Mouse (Mus musculus): ENCODE data around the gene Klhl23. TPM values are rescaled to one million over a fixed set of nuclear protein-coding genes. Genes with fewer than 3 reads are reported as not detected.
"Not testable (repeated sequence)": the region's sequence is repeated elsewhere in the genome, so short reads cannot be mapped to it uniquely, and the experiment has no call there.

Gene Klhl23
- polyA plus RNA-seq, 1 experiment from 2014 or later = 24.7 TPM

DNA sequence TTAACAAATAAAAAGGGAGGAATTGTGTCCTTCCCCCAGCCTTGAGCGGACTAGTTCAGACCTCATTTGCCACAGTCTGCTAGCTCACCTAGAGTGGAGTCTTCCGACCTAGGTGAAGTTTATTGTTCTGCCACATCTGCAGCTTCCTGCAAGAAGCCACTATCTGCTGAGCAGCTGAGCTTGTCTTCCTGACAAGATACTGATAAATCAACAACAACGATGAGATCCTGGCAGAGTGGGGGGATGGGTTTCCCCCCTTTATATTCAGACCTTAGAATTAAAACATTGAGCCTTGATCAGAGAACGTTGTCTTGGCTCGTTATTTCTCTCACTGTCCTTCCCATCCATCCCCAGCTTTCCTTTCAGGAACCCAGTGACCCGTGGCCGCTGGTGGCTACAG, 10.4 kb upstream of the Klhl23 start:
- H3K4me1 ChIP-seq, H3K4me3 ChIP-seq: not testable (repeated sequence)
- WGBS = 76% methylated on average over 7 of the region's 7 CpGs

DNA sequence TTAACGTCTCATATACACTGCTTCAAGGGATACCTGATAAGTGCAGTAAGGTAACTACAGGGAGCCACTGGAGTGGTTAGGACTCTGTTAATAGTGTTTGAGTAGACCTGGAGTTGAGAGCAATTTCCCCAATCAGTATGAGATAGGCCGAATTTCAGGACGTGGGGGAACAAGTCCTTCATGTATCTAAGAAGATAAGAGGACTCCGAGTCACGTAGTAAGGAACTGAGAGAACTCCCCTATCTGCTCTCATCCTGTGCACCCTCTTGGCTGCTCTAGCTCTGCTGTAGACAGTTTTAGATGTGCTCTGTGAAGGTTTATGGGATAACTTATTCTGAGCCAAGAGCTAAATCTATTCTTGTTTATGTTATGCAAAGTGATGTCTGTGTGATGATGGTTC, 5.2 kb upstream of the Klhl23 start:
- Histone ChIP-seq H3K4me3 (no peak overlapping the region), H3K27ac (replicated peaks) (no peak overlapping the region), H3K9me3 (no peaks in the 10 kb centered on the region), H3K4me1 (peaks cover 2% of the 10 kb centered on the region), H3K36me3 (replicated peaks) (no peaks in the 10 kb centered on the region), H3K27me3 (replicated peaks; ENCODE audit: low read depth, poor library complexity, severe bottlenecking) (no peaks in the 10 kb centered on the region)
- 83% methylated on average over 5 of the region's 5 CpGs for whole genome bisulfite sequencing
- DNase-seq (ENCODE audit: low spot score) = no peak

More for the DNA sequence above, 10.4 kb upstream of the Klhl23 start:
- not testable (repeated sequence) for DNase-seq (ENCODE audit: low spot score); H3K27me3 ChIP-seq (replicated peaks; ENCODE audit: low read depth, poor library complexity, severe bottlenecking); H3K36me3 ChIP-seq (replicated peaks); H3K27ac ChIP-seq (replicated peaks); H3K9me3 ChIP-seq

DNA sequence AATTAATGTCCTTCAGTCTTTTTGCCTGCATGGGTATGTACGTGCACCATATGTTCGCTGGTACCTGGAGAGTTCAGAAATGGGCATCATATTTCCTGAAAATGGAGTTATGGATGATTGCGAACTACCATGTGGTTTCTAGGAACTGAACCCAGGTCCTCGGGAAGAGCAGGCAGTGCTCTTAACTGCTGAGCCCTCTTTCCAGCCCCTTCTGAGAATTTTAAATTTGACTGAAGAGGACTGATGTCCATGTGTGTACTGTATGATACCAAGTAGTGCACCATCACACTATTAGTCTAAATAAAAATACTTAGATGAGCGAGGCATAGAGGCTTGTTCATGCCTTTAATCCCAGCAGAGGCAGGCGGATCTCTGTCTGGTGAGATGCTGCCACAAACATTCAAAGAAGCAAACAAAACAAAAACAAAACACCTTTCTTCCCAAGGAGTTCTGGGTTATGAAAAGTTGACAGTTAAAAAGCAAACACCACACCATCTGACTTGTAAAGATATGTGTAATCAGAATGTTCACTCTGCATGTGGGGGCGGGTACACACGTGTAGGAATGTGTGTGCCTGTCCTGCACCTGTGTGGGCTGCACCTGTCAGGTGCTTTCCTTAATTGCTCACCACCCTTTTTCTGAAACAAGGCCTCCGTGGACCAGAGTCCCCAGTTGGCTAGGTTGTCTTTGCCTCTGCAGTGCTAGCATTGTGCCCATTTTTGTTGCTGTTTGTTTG, 3.2 kb upstream of the Klhl23 start:
- Histone ChIP-seq H3K27ac (replicated peaks) (no peak overlapping the region), H3K4me1 (peaks cover 13% of the 10 kb centered on the region), H3K9me3 (no peaks in the 10 kb centered on the region), H3K4me3 (no peak overlapping the region), H3K27me3 (replicated peaks; ENCODE audit: low read depth, poor library complexity, severe bottlenecking) (no peaks in the 10 kb centered on the region), H3K36me3 (replicated peaks) (no peaks in the 10 kb centered on the region)
- WGBS = 81% methylated on average over 9 of the region's 9 CpGs
- DNase-seq (ENCODE audit: low spot score) = no peak

GRCm38 (mm10) chr2:69820201-69820600, 1.5 kb upstream of the Klhl23 start:
- no peak overlapping the region for H3K4me3 ChIP-seq
- 81% methylated on average over 1 of the region's 1 CpGs for WGBS
- no peaks in the 10 kb centered on the region for H3K27me3 ChIP-seq (replicated peaks; ENCODE audit: low read depth, poor library complexity, severe bottlenecking)
- H3K9me3 ChIP-seq = no peaks in the 10 kb centered on the region
- no peak for DNase-seq (ENCODE audit: low spot score)
- H3K27ac ChIP-seq (replicated peaks) = no peak overlapping the region
- H3K36me3 ChIP-seq (replicated peaks) = peaks cover 11% of the 10 kb centered on the region; the same call in 1 of the 2 replicates
- H3K4me1 ChIP-seq = peaks cover 13% of the 10 kb centered on the region

DNA sequence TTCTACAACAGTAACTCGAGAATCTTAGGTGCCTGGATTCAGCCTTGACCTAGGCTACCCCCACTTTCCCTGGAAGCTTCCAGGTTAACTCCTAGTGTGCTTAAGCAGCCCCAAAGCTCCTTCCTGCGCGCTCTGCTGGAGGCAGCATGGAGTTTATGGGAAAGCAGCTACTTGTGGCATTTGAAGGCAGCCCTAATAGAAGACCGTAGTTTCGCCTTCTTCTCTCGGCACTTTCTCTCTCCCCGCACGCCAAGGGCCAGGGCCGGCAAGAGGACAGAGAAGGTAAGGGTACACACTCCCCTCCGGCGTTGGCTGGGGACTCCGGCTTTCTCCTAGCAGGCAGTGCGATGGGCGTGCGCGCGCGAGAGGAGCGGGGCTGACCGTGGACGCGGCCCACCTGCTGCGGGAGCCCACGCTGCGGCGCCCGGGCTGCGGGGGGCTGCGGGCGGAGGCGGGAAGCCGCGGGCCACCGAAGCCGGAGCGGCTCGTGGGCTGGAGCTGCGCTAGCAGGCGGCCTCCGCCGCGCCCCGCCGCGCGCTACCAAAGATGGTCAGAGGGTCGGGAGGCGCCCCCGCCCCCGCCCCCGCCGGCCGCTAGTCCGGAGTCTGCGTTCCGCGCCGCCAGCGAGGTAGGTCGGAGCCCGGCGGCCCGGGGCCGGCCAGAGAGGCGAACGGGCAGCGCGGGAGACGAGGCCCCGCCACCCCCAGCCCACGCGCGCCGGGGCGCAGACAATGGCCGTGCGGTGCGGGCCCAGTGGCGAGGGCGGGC, 801 bp downstream of the Klhl23 start:
- WGBS = under 1% methylated on average over 80 of the region's 80 CpGs
- Histone ChIP-seq H3K36me3 (replicated peaks) (peaks cover 21% of the 10 kb centered on the region), H3K9me3 (no peaks in the 10 kb centered on the region), H3K27ac (replicated peaks) (peak overlapping the region; percentile 98), H3K4me1 (peaks cover 24% of the 10 kb centered on the region), H3K4me3 (peak overlapping the region; percentile 85), H3K27me3 (replicated peaks; ENCODE audit: low read depth, poor library complexity, severe bottlenecking) (no peaks in the 10 kb centered on the region)
- peak; percentile 80 for DNase-seq (ENCODE audit: low spot score)

DNA sequence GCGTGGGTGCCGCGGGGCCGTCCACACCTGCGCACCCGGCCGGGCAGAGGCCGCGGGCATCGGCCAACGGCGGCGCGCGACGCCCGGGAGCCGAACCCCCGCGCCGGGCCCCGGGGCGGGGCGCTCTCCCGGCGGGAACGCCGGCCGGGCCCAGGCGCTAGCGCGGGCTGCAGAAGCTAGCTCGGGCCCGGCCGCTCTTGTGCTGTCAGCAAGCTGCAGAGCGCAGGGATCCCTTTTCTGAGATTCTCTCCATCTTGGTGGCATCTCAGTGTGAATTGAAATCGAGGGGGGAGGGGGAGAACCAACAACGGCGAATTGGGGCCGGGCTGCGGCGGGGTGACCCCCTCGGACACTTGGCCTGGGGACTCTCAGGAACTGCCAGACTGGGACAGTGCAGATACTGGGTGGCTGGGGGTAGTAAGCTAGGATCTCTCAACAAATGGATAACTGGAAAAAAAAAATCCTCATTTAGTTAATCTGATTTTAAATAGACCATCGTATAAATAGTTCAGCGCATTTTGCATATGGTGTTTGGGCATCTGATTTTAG, 1.5 kb downstream of the Klhl23 start:
- peaks cover 29% of the 10 kb centered on the region for H3K4me1 ChIP-seq
- DNase-seq (ENCODE audit: low spot score) = peak; percentile 74
- no peaks in the 10 kb centered on the region for H3K27me3 ChIP-seq (replicated peaks; ENCODE audit: low read depth, poor library complexity, severe bottlenecking)
- H3K36me3 ChIP-seq (replicated peaks) = peaks cover 23% of the 10 kb centered on the region
- peak overlapping the region; percentile 98 for H3K27ac ChIP-seq (replicated peaks)
- H3K4me3 ChIP-seq = peak overlapping the region; percentile 85
- H3K9me3 ChIP-seq = no peaks in the 10 kb centered on the region
- 3% methylated on average over 45 of the region's 45 CpGs for WGBS

DNA sequence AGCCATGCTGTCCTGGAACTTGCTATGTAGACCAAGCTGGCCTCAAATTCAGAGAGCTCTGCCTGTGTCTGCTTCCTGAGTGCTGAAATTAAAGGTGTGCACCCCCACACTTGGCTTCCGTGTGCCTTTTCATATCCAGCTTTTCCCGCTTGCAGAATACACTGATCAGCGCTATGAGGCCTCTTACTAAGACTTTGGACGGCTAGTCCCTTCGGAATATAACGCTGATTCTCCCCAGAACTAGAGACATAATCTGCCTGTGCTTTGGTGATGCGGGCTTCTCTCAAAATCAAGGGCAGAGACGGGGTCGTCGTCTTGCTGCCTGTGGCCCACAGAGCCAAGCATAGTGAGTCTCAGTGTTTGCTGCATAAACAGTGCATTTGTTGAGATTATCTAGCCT, 4.2 kb downstream of the Klhl23 start:
- H3K27ac ChIP-seq (replicated peaks) = no peak overlapping the region
- no peaks in the 10 kb centered on the region for H3K9me3 ChIP-seq
- no peaks in the 10 kb centered on the region for H3K27me3 ChIP-seq (replicated peaks; ENCODE audit: low read depth, poor library complexity, severe bottlenecking)
- H3K4me3 ChIP-seq = no peak overlapping the region
- 85% methylated on average over 10 of the region's 10 CpGs for WGBS
- DNase-seq (ENCODE audit: low spot score) = no peak
- peaks cover 48% of the 10 kb centered on the region for H3K36me3 ChIP-seq (replicated peaks)
- H3K4me1 ChIP-seq = peaks cover 34% of the 10 kb centered on the region

- peaks cover 53% of the 10 kb centered on the region for H3K36me3 ChIP-seq (replicated peaks)
- no peak for DNase-seq (ENCODE audit: low spot score)
- WGBS = 70% methylated on average over 2 of the region's 2 CpGs
- H3K4me3 ChIP-seq = no peak overlapping the region
- no peaks in the 10 kb centered on the region for H3K27me3 ChIP-seq (replicated peaks; ENCODE audit: low read depth, poor library complexity, severe bottlenecking)
- H3K9me3 ChIP-seq = no peaks in the 10 kb centered on the region
- peak overlapping the region; percentile 35; the same call in 1 of the 2 replicates for H3K27ac ChIP-seq (replicated peaks)
- H3K4me1 ChIP-seq = peaks cover 34% of the 10 kb centered on the region
These were observed 4.6 kb downstream of the Klhl23 start for GRCm38 (mm10) chr2:69826380-69826779.

DNA sequence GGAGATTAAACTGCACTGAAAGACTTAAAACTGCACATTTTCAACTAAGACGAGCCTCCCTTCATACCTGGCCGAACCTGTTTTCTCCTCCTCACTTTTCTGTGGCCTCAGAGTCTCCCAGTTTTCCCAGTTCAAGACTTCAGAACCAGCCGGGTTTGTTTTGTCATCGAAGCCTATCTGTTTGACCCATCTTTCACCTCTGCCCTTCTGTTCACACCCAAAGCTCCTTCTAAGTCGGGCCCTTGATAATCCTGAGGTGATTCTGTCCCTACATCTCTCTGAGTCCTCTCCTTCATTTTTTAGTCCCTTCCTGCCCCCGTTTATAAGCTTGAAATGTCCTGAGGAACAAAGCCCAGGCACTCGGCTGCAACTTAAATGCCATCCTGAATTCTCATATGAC, 6.3 kb downstream of the Klhl23 start:
- H3K9me3 ChIP-seq = no peaks in the 10 kb centered on the region
- H3K4me3 ChIP-seq = no peak overlapping the region
- no peaks in the 10 kb centered on the region for H3K27me3 ChIP-seq (replicated peaks; ENCODE audit: low read depth, poor library complexity, severe bottlenecking)
- H3K27ac ChIP-seq (replicated peaks) = peak overlapping the region; percentile 3; the same call in 1 of the 2 replicates
- peaks cover 21% of the 10 kb centered on the region for H3K4me1 ChIP-seq
- 53% methylated on average over 7 of the region's 7 CpGs for WGBS
- DNase-seq (ENCODE audit: low spot score) = no peak
- peaks cover 69% of the 10 kb centered on the region for H3K36me3 ChIP-seq (replicated peaks)

- 90% methylated on average over 2 of the region's 2 CpGs for WGBS
- Histone ChIP-seq H3K27me3 (replicated peaks; ENCODE audit: low read depth, poor library complexity, severe bottlenecking) (no peaks in the 10 kb centered on the region), H3K4me1 (peaks cover 21% of the 10 kb centered on the region), H3K4me3 (no peak overlapping the region), H3K36me3 (replicated peaks) (peaks cover 79% of the 10 kb centered on the region), H3K27ac (replicated peaks) (no peak overlapping the region), H3K9me3 (no peaks in the 10 kb centered on the region)
- no peak for DNase-seq (ENCODE audit: low spot score)
These were observed 7.9 kb downstream of the Klhl23 start for GRCm38 (mm10) chr2:69829680-69830079.

- 91% methylated on average over 8 of the region's 8 CpGs for WGBS
- Histone ChIP-seq H3K36me3 (replicated peaks) (peaks cover 78% of the 10 kb centered on the region), H3K4me3 (no peak overlapping the region)
These were observed 8.4 kb downstream of the Klhl23 start for GRCm38 (mm10) chr2:69830116-69830515.

GRCm38 (mm10) chr2:69837244-69837967, 15.7 kb downstream of the Klhl23 start:
- Histone ChIP-seq H3K27me3 (replicated peaks; ENCODE audit: low read depth, poor library complexity, severe bottlenecking) (no peaks in the 10 kb centered on the region), H3K27ac (replicated peaks) (no peak overlapping the region), H3K4me1 (peaks cover 4% of the 10 kb centered on the region), H3K36me3 (replicated peaks) (peaks cover 47% of the 10 kb centered on the region), H3K4me3 (no peak overlapping the region), H3K9me3 (no peaks in the 10 kb centered on the region)
- 76% methylated on average over 7 of the region's 7 CpGs for WGBS
- no peak for DNase-seq (ENCODE audit: low spot score)

More at GRCm38 (mm10) chr2:69830116-69830515, 8.4 kb downstream of the Klhl23 start:
- Histone ChIP-seq H3K4me1 (peaks cover 21% of the 10 kb centered on the region), H3K27me3 (replicated peaks; ENCODE audit: low read depth, poor library complexity, severe bottlenecking) (no peaks in the 10 kb centered on the region), H3K27ac (replicated peaks) (no peak overlapping the region), H3K9me3 (no peaks in the 10 kb centered on the region)
- DNase-seq (ENCODE audit: low spot score) = no peak

Data from embryonic facial prominence, embryonic 10.5 days (tissue).